Mouse (Mus musculus): ENCODE data around the gene Nuak1. TPM values are rescaled to one million over a fixed set of nuclear protein-coding genes. Genes with fewer than 3 reads are reported as not detected.
"Not testable (repeated sequence)": the region's sequence is repeated elsewhere in the genome, so short reads cannot be mapped to it uniquely, and the experiment has no call there.

The Nuak1 gene
- 10 to 100 TPM; 24.6 to 36.3 TPM for total RNA-seq (2021)

GRCm38 (mm10) chr10:84440541-84441433 is at the start of gene Nuak1:
Gene Nuak1 (minus strand): TSS chr10:84440597.
- intact Hi-C loops (cut with DNase I): loop anchor here (2.0 kb wide), 1 partner anchor 380 kb away; no protein-coding TSS in a partner anchor
- DNase-seq: peak; percentile 91 to 92

- no peak for DNase-seq
Measured at GRCm38 (mm10) chr10:84490115-84490514, 49.7 kb upstream of the Nuak1 start.

GRCm38 (mm10) chr10:84488315-84488714 is 47.9 kb upstream of the Nuak1 start:
- peak; percentile 41 to 65 for DNase-seq
- intact Hi-C loops (cut with DNase I): no loop called here

More at GRCm38 (mm10) chr10:84490115-84490514, 49.7 kb upstream of the Nuak1 start:
- intact Hi-C loops (cut with DNase I): no loop called here

GRCm38 (mm10) chr10:84484661-84485060 is 44.3 kb upstream of the Nuak1 start:
- DNase-seq: no peak
- intact Hi-C loops (cut with DNase I): no loop called here

- no peak for DNase-seq
- intact Hi-C loops (cut with DNase I): no loop called here
Measured at GRCm38 (mm10) chr10:84483553-84483952, 43.2 kb upstream of the Nuak1 start.

- DNase-seq: no peak
- intact Hi-C loops (cut with DNase I): no loop called here
Measured at GRCm38 (mm10) chr10:84483069-84483468, 42.7 kb upstream of the Nuak1 start.

GRCm38 (mm10) chr10:84482418-84482817 is 42.0 kb upstream of the Nuak1 start:
- DNase-seq; intact Hi-C loops (cut with DNase I): not testable (repeated sequence)

- intact Hi-C loops (cut with DNase I): no loop called here
- no peak for DNase-seq
Measured at GRCm38 (mm10) chr10:84481327-84481671, 40.9 kb upstream of the Nuak1 start.

GRCm38 (mm10) chr10:84480667-84481326 is 40.4 kb upstream of the Nuak1 start:
- intact Hi-C loops (cut with DNase I): no loop called here
- DNase-seq: peak; percentile 45 to 53

GRCm38 (mm10) chr10:84480146-84480545 is 39.7 kb upstream of the Nuak1 start:
- DNase-seq: no peak
- intact Hi-C loops (cut with DNase I): no loop called here

- intact Hi-C loops (cut with DNase I): no loop called here
- no peak for DNase-seq
Measured at GRCm38 (mm10) chr10:84477613-84478076, 37.2 kb upstream of the Nuak1 start.

- intact Hi-C loops (cut with DNase I): no loop called here
- no peak for DNase-seq
Measured at GRCm38 (mm10) chr10:84477045-84477612, 36.7 kb upstream of the Nuak1 start.

GRCm38 (mm10) chr10:84467555-84468164 is 27.3 kb upstream of the Nuak1 start:
- no peak for DNase-seq
- intact Hi-C loops (cut with DNase I): no loop called here

- no peak for DNase-seq
- intact Hi-C loops (cut with DNase I): no loop called here
Measured at GRCm38 (mm10) chr10:84465511-84465910, 25.1 kb upstream of the Nuak1 start.

- no peak for DNase-seq
- intact Hi-C loops (cut with DNase I): no loop called here
Measured at GRCm38 (mm10) chr10:84460420-84461101, 20.2 kb upstream of the Nuak1 start.

GRCm38 (mm10) chr10:84458094-84458493 is 17.7 kb upstream of the Nuak1 start:
- DNase-seq: no peak
- intact Hi-C loops (cut with DNase I): no loop called here

GRCm38 (mm10) chr10:84457539-84457938 is 17.1 kb upstream of the Nuak1 start:
- intact Hi-C loops (cut with DNase I): no loop called here
- DNase-seq: no peak

- no peak for DNase-seq
- intact Hi-C loops (cut with DNase I): no loop called here
Measured at GRCm38 (mm10) chr10:84456632-84457320, 16.4 kb upstream of the Nuak1 start.

GRCm38 (mm10) chr10:84451883-84452282 is 11.5 kb upstream of the Nuak1 start:
- no peak for DNase-seq
- intact Hi-C loops (cut with DNase I): no loop called here

- intact Hi-C loops (cut with DNase I): loop anchor here (1.0 kb wide), 1 partner anchor 631 kb away; no protein-coding TSS in a partner anchor
- DNase-seq: peak; percentile 83 to 91
Measured at GRCm38 (mm10) chr10:84450654-84451053, 10.3 kb upstream of the Nuak1 start.

Measured in heart, postnatal 36 days (tissue).